Mouse (Mus musculus) lung, adult 2 months (tissue): ENCODE data around the gene Ccdc85a.

Source experiments
- CTCF ChIP-seq: fragments of 200-500 bp; IDR thresholded peaks from 2 replicates; pipeline ENCODE4 v1.5.1; 2011; ENCODE audit warnings: mild to moderate bottlenecking, low read length, control low read depth; ENCODE audit not compliant: insufficient read depth
- POLR2A ChIP-seq: fragments of 200-500 bp; IDR thresholded peaks from 2 replicates; pipeline ENCODE4 v1.6.1; 2011; ENCODE audit warnings: low read depth, mild to moderate bottlenecking, control low read depth, low read length, borderline replicate concordance; ENCODE audit errors: extremely low read depth

GRCm38 (mm10) chr11:28633093-28633492, 49.0 kb upstream of the Ccdc85a start:
- TF ChIP-seq POLR2A (no peak), CTCF (no peak)
